Mouse (Mus musculus) embryonic facial prominence, embryonic 14.5 days (tissue): ENCODE measurements around the gene Crabp2. TPM values are rescaled to one million over a fixed set of nuclear protein-coding genes. Genes with fewer than 3 reads are reported as not detected.

Experiments used
- ATAC-seq: fragments of 200-750 bp; cut with Nextera tagmentation; 2 replicates; pipeline ENCODE4 v1.8.0; 2017; ENCODE audit warnings: low read depth, moderate number of reproducible peaks, moderate TSS enrichment
- DNase-seq: peaks from one replicate; pipeline ENCODE4 v3.0.0-alpha.2; 2015; ENCODE audit warnings: low spot score
- H3K27ac ChIP-seq: fragments of 300-500 bp; sonication (generic); replicated peaks from 2 replicates; pipeline ENCODE4 v1.5.1; 2014; ENCODE audit warnings: low read depth, mild to moderate bottlenecking, low read length, moderate library complexity
- H3K27me3 ChIP-seq: fragments of 300-500 bp; sonication (generic); replicated peaks from 2 replicates; pipeline ENCODE4 v1.6.1; 2014; ENCODE audit warnings: low read length; ENCODE audit not compliant: control insufficient read depth, insufficient read depth
- H3K36me3 ChIP-seq: fragments of 300-500 bp; sonication (generic); 2 replicates; pipeline ENCODE4 v1.6.1; 2014; ENCODE audit warnings: low read length, mixed read lengths; ENCODE audit not compliant: control insufficient read depth, insufficient read depth
- H3K4me1 ChIP-seq: fragments of 300-500 bp; sonication (generic); 2 replicates; pipeline ENCODE4 v1.6.1; 2014; ENCODE audit warnings: antibody characterized with exemption, low read length; ENCODE audit not compliant: control insufficient read depth, insufficient read depth
- H3K4me2 ChIP-seq: fragments of 300-500 bp; sonication (generic); 2 replicates; pipeline ENCODE4 v1.6.1; 2014; ENCODE audit warnings: low read depth, mild to moderate bottlenecking, low read length, moderate library complexity, mixed read lengths
- H3K4me3 ChIP-seq: fragments of 300-500 bp; sonication (generic); 2 replicates; pipeline ENCODE4 v1.5.1; 2014; ENCODE audit warnings: low read depth, mild to moderate bottlenecking, low read length
- H3K9ac ChIP-seq: fragments of 300-500 bp; sonication (generic); 2 replicates; pipeline ENCODE4 v1.6.1; 2014; ENCODE audit warnings: low read depth, mild to moderate bottlenecking, low read length, moderate library complexity, mixed read lengths
- H3K9me3 ChIP-seq: fragments of 300-500 bp; sonication (generic); 2 replicates; pipeline ENCODE4 v1.6.1; 2016; ENCODE audit warnings: low read length; ENCODE audit not compliant: control insufficient read depth
- WGBS: fragments of 180-500 bp; shearing (Covaris S2); extraction: QIAGEN DNeasy Blood & Tissue Kit; methylation state at CpG from one replicate; pipeline ENCODE4 v1.1.7; 2014; 5-methylcytosine and 5-hydroxymethylcytosine counted together
- polyA plus RNA-seq: library from polyadenylated mRNA; unstranded; fragments of >200 nt; fragmentation: Nextera tagmentation; extraction: Ambion mirVana; gene quantifications from 2 replicates; pipeline ENCODE4 v1.2.1, GENCODE M21; 2014

Crabp2 gene
- polyA plus RNA-seq, 1 experiment from 2014 or later = 145 TPM

DNA sequence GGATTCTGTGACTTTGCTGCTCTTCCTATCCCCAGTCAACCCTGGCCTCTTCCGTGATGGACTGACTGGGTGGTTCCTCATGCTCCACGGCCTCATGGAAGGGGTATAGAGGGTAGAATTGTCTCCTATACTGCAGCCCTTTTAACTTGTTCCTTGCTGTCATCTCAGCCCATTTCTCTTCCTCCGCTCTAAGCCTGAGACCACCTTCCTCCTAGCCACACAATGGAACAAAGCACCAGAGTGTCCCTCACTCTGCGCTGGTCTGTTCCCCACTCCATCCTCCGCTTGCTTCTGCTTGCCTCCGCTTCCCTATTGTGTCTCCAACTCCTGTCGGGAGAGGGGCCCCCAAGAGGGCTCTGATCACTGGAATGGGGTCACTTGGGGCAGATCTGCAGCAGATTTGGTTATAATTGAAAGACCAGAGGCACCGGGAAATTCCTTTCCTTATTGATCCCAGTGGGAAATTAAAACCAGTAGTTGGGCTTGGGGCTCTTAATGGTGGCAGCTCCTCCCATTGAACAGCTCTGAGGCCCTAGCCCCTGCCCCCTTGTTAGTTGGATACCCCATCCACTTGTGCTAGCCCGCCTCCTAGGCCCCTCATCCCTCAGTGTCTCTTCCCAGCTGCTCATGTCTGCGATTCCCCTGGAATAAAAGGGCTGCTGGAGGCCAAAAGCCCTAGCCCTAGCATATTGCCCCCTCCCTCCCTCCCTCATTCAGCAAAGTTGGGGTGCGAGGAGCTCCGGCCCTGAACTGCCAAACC is 2.5 kb upstream of the Crabp2 start:
- ATAC-seq = no peak

DNA sequence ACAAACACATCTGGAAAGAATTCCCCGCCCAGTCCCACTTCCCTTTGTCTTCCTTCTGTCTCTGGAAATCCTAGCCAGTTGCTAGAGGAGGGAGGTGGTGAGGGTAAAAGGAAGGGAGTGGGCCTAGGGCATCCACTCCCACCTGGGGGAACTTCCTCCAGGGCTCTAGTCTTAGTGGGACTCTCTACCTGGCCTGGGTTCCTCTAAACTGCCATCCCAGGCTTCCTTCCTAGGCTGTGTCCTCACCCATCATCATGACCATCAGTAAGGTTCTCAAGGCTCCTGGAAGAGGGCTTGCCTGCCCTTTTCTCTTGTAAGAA is 2.0 kb upstream of the Crabp2 start:
- Histone ChIP-seq H3K36me3 (peaks cover 12% of the 10 kb centered on the region; the same call in 1 of the 2 replicates), H3K4me3 (no peak overlapping the region), H3K9ac (peak overlapping the region; percentile 2; the same call in 1 of the 2 replicates), H3K27me3 (no peaks in the 10 kb centered on the region), H3K4me1 (peaks cover 54% of the 10 kb centered on the region), H3K27ac (peak overlapping the region; percentile 96), H3K4me2 (peak overlapping the region; percentile 77), H3K9me3 (no peaks in the 10 kb centered on the region)
- DNase-seq (no peak), ATAC-seq (no peak)
- 22% methylated on average over 1 of the region's 1 CpGs for WGBS

More for the DNA sequence above, 2.5 kb upstream of the Crabp2 start:
- Histone ChIP-seq H3K9me3 (no peaks in the 10 kb centered on the region), H3K4me1 (peaks cover 49% of the 10 kb centered on the region), H3K4me2 (peak overlapping the region; percentile 77), H3K4me3 (no peak overlapping the region), H3K9ac (peak overlapping the region; percentile 2; the same call in 1 of the 2 replicates), H3K27ac (peak overlapping the region; percentile 96), H3K27me3 (no peaks in the 10 kb centered on the region), H3K36me3 (peaks cover 17% of the 10 kb centered on the region)
- 15% methylated on average over 12 of the region's 12 CpGs for whole genome bisulfite sequencing
- DNase-seq = peak; percentile 68

DNA sequence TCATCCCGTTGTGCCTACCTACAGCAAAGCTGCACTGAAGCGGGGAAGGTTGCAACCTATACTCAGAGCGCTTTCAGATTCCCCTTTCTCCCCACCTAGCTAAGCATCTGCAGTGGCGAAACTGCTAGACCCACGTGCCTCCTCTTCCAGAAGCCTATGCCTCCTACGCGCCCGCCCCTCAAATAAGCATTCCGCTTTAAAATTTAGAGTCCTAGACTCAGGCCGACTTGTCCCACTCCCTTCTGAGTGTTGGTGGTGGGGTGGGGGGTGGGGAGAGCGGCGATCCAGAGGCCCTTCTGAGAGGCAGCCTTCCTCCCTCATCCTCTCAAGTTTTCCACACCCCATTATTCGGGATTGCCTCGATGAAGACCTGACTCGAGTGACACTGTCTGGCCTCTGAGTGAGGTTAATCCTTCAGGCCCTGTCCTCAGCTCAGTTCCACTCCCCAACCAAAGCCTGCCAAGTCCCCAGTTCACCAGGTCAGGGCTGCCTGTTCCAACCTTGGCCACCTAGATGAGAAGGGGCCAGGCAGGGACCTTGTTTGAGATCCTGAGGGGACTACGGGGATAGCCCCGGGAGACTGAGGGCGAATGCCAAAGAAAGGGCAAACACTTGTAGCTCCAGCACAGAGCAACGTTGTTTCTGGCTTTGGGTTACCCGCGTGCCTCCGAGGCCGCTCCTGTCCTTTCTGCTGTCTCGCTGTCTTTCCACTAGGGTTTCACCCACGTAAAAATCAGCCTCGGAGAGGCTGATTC is 1.2 kb upstream of the Crabp2 start:
- Histone ChIP-seq H3K4me1 (peaks cover 62% of the 10 kb centered on the region), H3K9ac (peak overlapping the region; percentile 70), H3K4me3 (peak overlapping the region; percentile 53), H3K27ac (peak overlapping the region; percentile 96), H3K27me3 (no peaks in the 10 kb centered on the region), H3K36me3 (peaks cover 5% of the 10 kb centered on the region; the same call in 1 of the 2 replicates), H3K4me2 (peak overlapping the region; percentile 77), H3K9me3 (no peaks in the 10 kb centered on the region)
- WGBS = 7% methylated on average over 21 of the region's 26 CpGs
- ATAC-seq (no peak), DNase-seq (peak; percentile 51)

- peak overlapping the region; percentile 53 for H3K4me3 ChIP-seq
- H3K27ac ChIP-seq = peak overlapping the region; percentile 96
- H3K27me3 ChIP-seq = no peaks in the 10 kb centered on the region
- H3K9me3 ChIP-seq = no peaks in the 10 kb centered on the region
- H3K4me2 ChIP-seq = peak overlapping the region; percentile 77
- ATAC-seq (no peak), DNase-seq (peak; percentile 66)
- H3K4me1 ChIP-seq = peaks cover 67% of the 10 kb centered on the region
- 0% methylated on average over 15 of the region's 17 CpGs for WGBS
- H3K9ac ChIP-seq = peak overlapping the region; percentile 70
- H3K36me3 ChIP-seq = peaks cover under 1% of the 10 kb centered on the region; the same call in 1 of the 2 replicates
Observed at GRCm38 (mm10) chr3:87947811-87948199, 661 bp upstream of the Crabp2 start.

- ATAC-seq = peak; percentile 27; the same call in 1 of the 2 replicates
- H3K36me3 ChIP-seq = peaks cover 12% of the 10 kb centered on the region
- 0% methylated on average over 16 of the region's 16 CpGs for WGBS
- DNase-seq = peak; percentile 81
- H3K9ac ChIP-seq = peak overlapping the region; percentile 70
- peaks cover 70% of the 10 kb centered on the region for H3K4me1 ChIP-seq
- no peaks in the 10 kb centered on the region for H3K9me3 ChIP-seq
- H3K4me3 ChIP-seq = peak overlapping the region; percentile 53
- peak overlapping the region; percentile 96 for H3K27ac ChIP-seq
- H3K27me3 ChIP-seq = no peaks in the 10 kb centered on the region
- H3K4me2 ChIP-seq = peak overlapping the region; percentile 77
Observed at GRCm38 (mm10) chr3:87949266-87949954, 944 bp downstream of the Crabp2 start.

DNA sequence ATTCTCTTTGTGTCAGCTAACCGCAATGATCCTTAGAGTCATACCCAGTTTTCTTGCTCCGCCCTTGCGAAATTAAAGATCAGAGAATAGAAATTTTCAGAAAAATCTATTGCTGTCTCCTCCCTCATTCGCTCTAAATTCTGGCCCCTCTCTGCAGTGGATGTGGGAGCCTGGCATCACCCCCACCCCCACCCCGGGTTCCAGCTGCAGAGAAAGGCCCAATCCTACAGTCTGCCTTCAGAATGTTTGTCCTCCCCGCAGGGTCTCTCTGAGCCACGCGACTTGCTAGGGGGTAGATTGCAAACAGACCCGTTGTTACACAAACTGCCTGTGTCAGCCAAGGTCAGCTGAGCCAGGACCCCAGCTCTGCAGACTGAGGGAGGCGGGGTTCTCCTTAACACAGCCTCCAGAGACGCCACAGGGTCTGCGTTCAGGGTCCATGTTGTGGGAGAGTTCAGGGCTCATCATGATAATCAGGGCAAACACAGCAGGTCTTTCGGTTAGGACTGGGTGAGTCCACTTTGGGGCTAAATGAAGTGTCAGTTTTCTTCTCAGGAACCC is 1.6 kb downstream of the Crabp2 start:
- peaks cover 19% of the 10 kb centered on the region for H3K36me3 ChIP-seq
- peak overlapping the region; percentile 77 for H3K4me2 ChIP-seq
- peaks cover 65% of the 10 kb centered on the region for H3K4me1 ChIP-seq
- no peak for ATAC-seq
- peak overlapping the region; percentile 96 for H3K27ac ChIP-seq
- 1% methylated on average over 13 of the region's 13 CpGs for WGBS
- H3K9me3 ChIP-seq = no peaks in the 10 kb centered on the region
- H3K9ac ChIP-seq = peak overlapping the region; percentile 70
- peak; percentile 67 for DNase-seq
- H3K27me3 ChIP-seq = no peaks in the 10 kb centered on the region
- peak overlapping the region; percentile 53 for H3K4me3 ChIP-seq

DNA sequence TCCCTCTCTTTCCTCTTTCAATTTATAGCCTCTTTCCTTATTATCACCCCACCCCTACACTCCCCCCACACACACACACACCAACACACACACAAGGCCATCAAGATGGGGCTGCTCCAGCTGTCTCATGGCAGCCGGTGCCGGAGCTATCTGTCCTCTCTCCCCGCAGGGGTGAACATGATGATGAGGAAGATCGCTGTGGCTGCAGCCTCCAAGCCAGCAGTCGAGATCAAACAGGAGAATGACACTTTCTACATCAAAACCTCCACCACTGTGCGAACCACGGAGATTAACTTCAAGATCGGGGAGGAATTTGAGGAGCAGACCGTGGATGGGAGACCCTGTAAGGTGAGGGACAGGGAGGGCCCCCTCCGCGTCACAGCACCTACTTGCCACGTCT is 3.5 kb downstream of the Crabp2 start:
- no peak for ATAC-seq
- Histone ChIP-seq H3K4me1 (peaks cover 46% of the 10 kb centered on the region), H3K4me3 (peak overlapping the region; percentile 26), H3K4me2 (peak overlapping the region; percentile 77), H3K27me3 (no peaks in the 10 kb centered on the region), H3K9me3 (no peaks in the 10 kb centered on the region), H3K27ac (peak overlapping the region; percentile 77), H3K9ac (peak overlapping the region; percentile 14; the same call in 1 of the 2 replicates), H3K36me3 (peaks cover 19% of the 10 kb centered on the region)
- DNase-seq = no peak
- WGBS = 24% methylated on average over 12 of the region's 12 CpGs

GRCm38 (mm10) chr3:87952440-87952839 is 4.0 kb downstream of the Crabp2 start:
- H3K36me3 ChIP-seq = peaks cover 19% of the 10 kb centered on the region
- H3K4me1 ChIP-seq = peaks cover 41% of the 10 kb centered on the region
- DNase-seq = peak; percentile 89
- no peaks in the 10 kb centered on the region for H3K9me3 ChIP-seq
- H3K4me2 ChIP-seq = peak overlapping the region; percentile 77
- 5% methylated on average over 4 of the region's 5 CpGs for WGBS
- no peaks in the 10 kb centered on the region for H3K27me3 ChIP-seq
- peak overlapping the region; percentile 26 for H3K4me3 ChIP-seq
- ATAC-seq = peak; percentile 53
- H3K9ac ChIP-seq = peak overlapping the region; percentile 43
- H3K27ac ChIP-seq = peak overlapping the region; percentile 77
